Comparison of ENCODE assay signal across 11 mouse cellular contexts in the genomic region with DNA sequence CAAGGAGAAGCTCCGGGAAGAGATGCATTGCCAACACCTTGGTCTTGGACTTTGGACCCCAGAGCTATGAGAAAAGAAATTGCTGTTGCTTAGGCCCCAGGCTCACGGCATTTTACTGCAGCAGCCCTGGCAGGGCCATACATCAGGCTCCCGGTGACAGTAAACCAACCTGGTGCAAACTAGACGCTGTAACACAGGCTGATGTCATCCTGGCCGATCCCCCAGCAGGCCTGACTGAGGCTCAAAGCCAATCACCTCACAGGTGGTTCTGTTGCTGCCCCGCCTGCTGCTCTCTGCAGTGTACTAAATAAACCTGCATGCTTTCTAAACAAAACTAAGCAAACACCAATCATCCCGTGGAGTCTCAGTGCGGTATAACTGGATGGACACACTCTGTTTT. TPM values are rescaled to one million over a fixed set of nuclear protein-coding genes. Genes with fewer than 3 reads are reported as not detected.
DNase-seq lines count a peak whose midpoint lies in the region; ATAC-seq and TF ChIP-seq lines count a peak whose summit lies in the region.
"Had no signal": no experiment of that assay in that cellular context is flagged by ENCODE, and none has a peak within 500 bp of the region (broad histone marks: within the 10 kb centered on the region; RNA-seq: fewer than 3 reads in every experiment).

No protein-coding gene starts in this region.

- peaks cover 83% of the 10 kb centered on the region for H3K4me1 ChIP-seq in heart, embryonic 13.5 days
- peaks cover 36% of the 10 kb centered on the region for H3K4me1 ChIP-seq in heart, adult 2 months (ENCODE audit: control insufficient read depth, insufficient read depth, low read length)
- H3K4me1 ChIP-seq in neural tube, embryonic 13.5 days (replicated peaks): peaks cover 75% of the 10 kb centered on the region
- H3K4me1 ChIP-seq in intestine, embryonic 16.5 days (ENCODE audit: control insufficient read depth, insufficient read depth, low read length): peaks cover 67% of the 10 kb centered on the region

- H3K36me3 ChIP-seq in heart, embryonic 13.5 days: peaks cover under 1% of the 10 kb centered on the region; the same call in 1 of the 2 replicates
- no peaks in the 10 kb centered on the region for H3K36me3 ChIP-seq in heart, adult 2 months (ENCODE audit: control insufficient read depth, insufficient read depth, low read length)
- H3K36me3 ChIP-seq in neural tube, embryonic 13.5 days: no peaks in the 10 kb centered on the region
- H3K36me3 ChIP-seq in intestine, embryonic 16.5 days (ENCODE audit: control insufficient read depth, insufficient read depth, low read length): no peaks in the 10 kb centered on the region

- H3K9ac ChIP-seq in heart, embryonic 13.5 days: 0 out of 2 replicates have a peak overlapping the region, but pooled peaks have one; percentile 4
- no peak overlapping the region for H3K9ac ChIP-seq in heart, adult 2 months (ENCODE audit: low read depth, low read length)
- peak overlapping the region; percentile 38; the same call in 1 of the 2 replicates for H3K9ac ChIP-seq in neural tube, embryonic 13.5 days
- H3K9ac ChIP-seq in intestine, embryonic 16.5 days (ENCODE audit: low read depth, low read length): peak overlapping the region; percentile 29

- peak overlapping the region; percentile 66; the same call in 1 of the 2 replicates for H3K27ac ChIP-seq in heart, embryonic 13.5 days (replicated peaks)
- H3K27ac ChIP-seq in heart, adult 2 months: no peak overlapping the region
- H3K27ac ChIP-seq in neural tube, embryonic 13.5 days (replicated peaks): peak overlapping the region; percentile 52
- peak overlapping the region; percentile 77 for H3K27ac ChIP-seq in intestine, embryonic 16.5 days (ENCODE audit: low read length)

- no peak for TF ChIP-seq POLR2A in heart, adult 2 months (IDR thresholded peaks at IDR 0.05; ENCODE audit: insufficient read depth, low read depth, low read length)

- H3K4me2 ChIP-seq in heart, embryonic 13.5 days: no peak overlapping the region
- no peak overlapping the region for H3K4me2 ChIP-seq in neural tube, embryonic 13.5 days
- H3K4me2 ChIP-seq in intestine, embryonic 16.5 days (ENCODE audit: low read depth, low read length): peak overlapping the region; percentile 19; the same call in 1 of the 2 replicates

- no peak for ATAC-seq in heart, embryonic 13.5 days (ENCODE audit: extremely low read depth, insufficient number of reproducible peaks, low FRiP score, low TSS enrichment)
- ATAC-seq in neural tube, embryonic 13.5 days (ENCODE audit: low read depth): no peak
- ATAC-seq in intestine, embryonic 16.5 days: peak; percentile 87
- ATAC-seq: forebrain, embryonic 16.5 days had no signal

- H3K9me3 ChIP-seq in heart, embryonic 13.5 days: no peaks in the 10 kb centered on the region
- no peaks in the 10 kb centered on the region for H3K9me3 ChIP-seq in neural tube, embryonic 13.5 days
- no peaks in the 10 kb centered on the region for H3K9me3 ChIP-seq in intestine, embryonic 16.5 days (ENCODE audit: control insufficient read depth, low read length)

- peaks cover 2% of the 10 kb centered on the region for H3K79me2 ChIP-seq in heart, adult 2 months (replicated peaks; ENCODE audit: control insufficient read depth, insufficient read depth, low read length)

- 56% methylated on average over 8 of the region's 8 CpGs for WGBS in heart, embryonic 13.5 days
- WGBS in heart, adult 2 months: 56% methylated on average over 8 of the region's 8 CpGs
- 47% methylated on average over 8 of the region's 8 CpGs for WGBS in neural tube, embryonic 13.5 days
- 27% methylated on average over 8 of the region's 8 CpGs for WGBS in intestine, embryonic 16.5 days

- no peak for TF ChIP-seq CTCF in heart, adult 2 months (IDR thresholded peaks at IDR 0.05)

- no peaks in the 10 kb centered on the region for H3K27me3 ChIP-seq in heart, embryonic 13.5 days (replicated peaks)
- H3K27me3 ChIP-seq in heart, adult 2 months (ENCODE audit: control insufficient read depth, insufficient read depth, low read length): no peaks in the 10 kb centered on the region
- H3K27me3 ChIP-seq in neural tube, embryonic 13.5 days: no peaks in the 10 kb centered on the region
- no peaks in the 10 kb centered on the region for H3K27me3 ChIP-seq in intestine, embryonic 16.5 days (replicated peaks; ENCODE audit: control insufficient read depth, insufficient read depth, low read length)
- H3K27me3 ChIP-seq: CH12.LX had no signal

- no peak for DNase-seq in heart, adult 2 months
- no peak for DNase-seq in neural tube, embryonic 10.5 days (ENCODE audit: extremely low spot score, low spot score)
- DNase-seq in left cerebral cortex, postnatal 10 days (ENCODE audit: extremely low spot score in 1 of 2, low spot score in 2 of 2): no peak
- DNase-seq in natural killer cell, adult 2 months (ENCODE audit: low spot score in 2 of 2): no peak
- DNase-seq: thymus, postnatal 4 days had no signal

- intact Hi-C loops in heart, adult 2 months (cut with DNase I): loop anchor here (10.0 kb wide), 1 partner anchor 324 kb away; a partner anchor contains a TSS
- intact Hi-C loops in left cerebral cortex, postnatal 10 days (cut with DNase I): loop anchor here (10.0 kb wide), 1 partner anchor 324 kb away; a partner anchor contains a TSS

- no peak for TF ChIP-seq EP300 in heart, adult 2 months (IDR thresholded peaks at IDR 0.05; ENCODE audit: insufficient read depth, low read depth, low read length)

- H3K4me3 ChIP-seq in heart, embryonic 13.5 days: no peak overlapping the region
- H3K4me3 ChIP-seq in heart, adult 2 months: no peak overlapping the region
- no peak overlapping the region for H3K4me3 ChIP-seq in neural tube, embryonic 13.5 days
- H3K4me3 ChIP-seq in intestine, embryonic 16.5 days (ENCODE audit: low read length): no peak overlapping the region
- H3K4me3 ChIP-seq: myocyte had no signal

RNA-seq across cellular contexts. Expression of a gene that starts 9.1 kb away (rescaled TPM):
- 18.4 and 19.3 TPM in 2 replicates for polyA plus RNA-seq in heart, embryonic 13.5 days (2015; fragmentation: Nextera tagmentation; extraction: Ambion mirVana)
- total RNA-seq in heart, adult 2 months (2021): 10 to 100 TPM; 15.1 to 19.4 TPM
- 10.4 and 15.6 TPM in 2 replicates for polyA plus RNA-seq in heart, adult 2 months (2012; rRNA removed)
- polyA plus RNA-seq in neural tube, embryonic 13.5 days (2015; fragmentation: Nextera tagmentation; extraction: Ambion mirVana): 59.4 and 62.0 TPM in 2 replicates
- polyA plus RNA-seq in intestine, embryonic 16.5 days (2015; fragmentation: Nextera tagmentation; extraction: Ambion mirVana): 20.6 and 20.8 TPM in 2 replicates
- total RNA-seq in left cerebral cortex, postnatal 10 days (2021): 10 to 100 TPM; 13.2 to 15.0 TPM
- total RNA-seq: CH12.LX had no signal

RNA-seq across cellular contexts. Expression of a gene that starts 24.4 kb away (rescaled TPM):
- 63.8 and 68.8 TPM in 2 replicates for polyA plus RNA-seq in heart, embryonic 13.5 days (2015; fragmentation: Nextera tagmentation; extraction: Ambion mirVana)
- total RNA-seq in heart, adult 2 months (2021): 10 to 100 TPM; 38.3 to 40.5 TPM
- 34.3 and 59.4 TPM in 2 replicates for polyA plus RNA-seq in heart, adult 2 months (2012; rRNA removed)
- 71.8 and 76.7 TPM in 2 replicates for polyA plus RNA-seq in neural tube, embryonic 13.5 days (2015; fragmentation: Nextera tagmentation; extraction: Ambion mirVana)
- polyA plus RNA-seq in intestine, embryonic 16.5 days (2015; fragmentation: Nextera tagmentation; extraction: Ambion mirVana): 58.4 and 65.8 TPM in 2 replicates
- total RNA-seq in left cerebral cortex, postnatal 10 days (2021): 10 to 100 TPM; 26.7 to 29.4 TPM

RNA-seq across cellular contexts. Expression of a gene that starts 24.5 kb away (rescaled TPM):
- polyA plus RNA-seq in heart, embryonic 13.5 days (2015; fragmentation: Nextera tagmentation; extraction: Ambion mirVana): 61.7 and 75.3 TPM in 2 replicates
- 10 to 100 TPM; 34.1 to 37.4 TPM for total RNA-seq in heart, adult 2 months (2021)
- 14.6 and 20.9 TPM in 2 replicates for polyA plus RNA-seq in heart, adult 2 months (2012; rRNA removed)
- polyA plus RNA-seq in neural tube, embryonic 13.5 days (2015; fragmentation: Nextera tagmentation; extraction: Ambion mirVana): 75.3 and 81.2 TPM in 2 replicates
- 86.7 and 91.2 TPM in 2 replicates for polyA plus RNA-seq in intestine, embryonic 16.5 days (2015; fragmentation: Nextera tagmentation; extraction: Ambion mirVana)
- total RNA-seq in left cerebral cortex, postnatal 10 days (2021): 10 to 100 TPM; 27.7 to 29.3 TPM

RNA-seq across cellular contexts. Expression of a gene that starts 33.5 kb away (rescaled TPM):
- polyA plus RNA-seq in heart, embryonic 13.5 days (2015; fragmentation: Nextera tagmentation; extraction: Ambion mirVana): 32.2 and 35.5 TPM in 2 replicates
- 10 to 100 TPM; 29.9 to 33.5 TPM for total RNA-seq in heart, adult 2 months (2021)
- 23.8 and 27.9 TPM in 2 replicates for polyA plus RNA-seq in heart, adult 2 months (2012; rRNA removed)
- polyA plus RNA-seq in neural tube, embryonic 13.5 days (2015; fragmentation: Nextera tagmentation; extraction: Ambion mirVana): 42.9 and 47.3 TPM in 2 replicates
- 47.3 and 66.2 TPM in 2 replicates for polyA plus RNA-seq in intestine, embryonic 16.5 days (2015; fragmentation: Nextera tagmentation; extraction: Ambion mirVana)
- total RNA-seq in left cerebral cortex, postnatal 10 days (2021): 10 to 100 TPM; 39.8 to 49.4 TPM

RNA-seq across cellular contexts. Expression of a gene that starts 34.2 kb away (rescaled TPM):
- polyA plus RNA-seq in heart, embryonic 13.5 days (2015; fragmentation: Nextera tagmentation; extraction: Ambion mirVana): 530 and 543 TPM in 2 replicates
- total RNA-seq in heart, adult 2 months (2021): 100 to 1,000 TPM in 1 of 2 experiments, 10 to 100 TPM in 1; 91.4 to 104 TPM
- polyA plus RNA-seq in heart, adult 2 months (2012; rRNA removed): 158 and 165 TPM in 2 replicates
- polyA plus RNA-seq in neural tube, embryonic 13.5 days (2015; fragmentation: Nextera tagmentation; extraction: Ambion mirVana): 624 and 649 TPM in 2 replicates
- polyA plus RNA-seq in intestine, embryonic 16.5 days (2015; fragmentation: Nextera tagmentation; extraction: Ambion mirVana): 389 and 590 TPM in 2 replicates
- total RNA-seq in left cerebral cortex, postnatal 10 days (2021): 100 to 1,000 TPM; 196 to 199 TPM
